Mouse (Mus musculus) lung, embryonic 16.5 days (tissue): ENCODE data around the gene Hcrtr2. TPM values are rescaled to one million over a fixed set of nuclear protein-coding genes. Genes with fewer than 3 reads are reported as not detected.

Source experiments
- ATAC-seq: fragments of 200-750 bp; cut with Nextera tagmentation; 2 replicates; pipeline ENCODE4 v1.8.0; 2017; ENCODE audit warnings: low read depth, mild to moderate bottlenecking, moderate library complexity
- H3K27ac ChIP-seq: fragments of 300-500 bp; sonication (generic); 2 replicates; pipeline ENCODE4 v1.5.1; 2014; ENCODE audit warnings: mild to moderate bottlenecking, control low read depth, low read length
- H3K27me3 ChIP-seq: fragments of 300-500 bp; sonication (generic); 2 replicates; pipeline ENCODE4 v1.6.1; 2014; ENCODE audit warnings: low read depth, low read length, mixed read lengths; ENCODE audit not compliant: control insufficient read depth, insufficient read depth
- H3K36me3 ChIP-seq: fragments of 300-500 bp; sonication (generic); 2 replicates; pipeline ENCODE4 v1.6.1; 2014; ENCODE audit warnings: low read length; ENCODE audit not compliant: control insufficient read depth, insufficient read depth
- H3K4me1 ChIP-seq: fragments of 300-500 bp; sonication (generic); replicated peaks from 2 replicates; pipeline ENCODE4 v1.6.1; 2014; ENCODE audit warnings: low read length, mixed read lengths; ENCODE audit not compliant: control insufficient read depth, insufficient read depth
- H3K4me2 ChIP-seq: fragments of 300-500 bp; sonication (generic); 2 replicates; pipeline ENCODE4 v1.6.1; 2014; ENCODE audit warnings: low read depth, low read length, control low read depth
- H3K4me3 ChIP-seq: fragments of 300-500 bp; sonication (generic); 2 replicates; pipeline ENCODE4 v1.5.1; 2014; ENCODE audit warnings: mild to moderate bottlenecking, low read length, control low read depth
- H3K9ac ChIP-seq: fragments of 300-500 bp; sonication (generic); 2 replicates; pipeline ENCODE4 v1.6.1; 2014; ENCODE audit warnings: low read length, control low read depth
- H3K9me3 ChIP-seq: fragments of 300-500 bp; sonication (generic); 2 replicates; pipeline ENCODE4 v1.6.1; 2016; ENCODE audit warnings: low read length; ENCODE audit not compliant: control insufficient read depth
- WGBS: fragments of 180-500 bp; shearing (Covaris S2); extraction: QIAGEN DNeasy Blood & Tissue Kit; methylation state at CpG from one replicate; pipeline ENCODE4 v1.1.7; 2014; 5-methylcytosine and 5-hydroxymethylcytosine counted together
- polyA plus RNA-seq: library from polyadenylated mRNA; unstranded; fragments of >200 nt; fragmentation: Nextera tagmentation; extraction: Ambion mirVana; gene quantifications from 2 replicates; pipeline ENCODE4 v1.2.1, GENCODE M21; 2015

Gene Hcrtr2
- polyA plus RNA-seq, 1 experiment from 2014 or later: 0.09 TPM

- Histone ChIP-seq H3K4me3 (no peak within 1 kb of the TSS), H3K4me1 (peaks cover 5% of the 10 kb centered on the region), H3K9me3 (no peaks in the 10 kb centered on the region), H3K27me3 (no peaks in the 10 kb centered on the region), H3K27ac (no peak within 1 kb of the TSS), H3K9ac (no peak within 1 kb of the TSS), H3K36me3 (no peaks in the 10 kb centered on the region), H3K4me2 (no peak within 1 kb of the TSS)
- no peak for ATAC-seq
- 92% methylated on average over 2 of the region's 2 CpGs for WGBS
These were observed 110.1 kb downstream of the Hcrtr2 start, which contains the start of gene Gfral for GRCm38 (mm10) chr9:76213557-76213956. TSS of gene Gfral (minus strand) at chr9:76213657.

- 79% methylated on average over 4 of the region's 4 CpGs for WGBS
- H3K4me1 ChIP-seq: no peaks in the 10 kb centered on the region
- ATAC-seq: no peak
These were observed 126.7 kb downstream of the Hcrtr2 start for GRCm38 (mm10) chr9:76196917-76197316.

GRCm38 (mm10) chr9:76179221-76179620, 144.4 kb downstream of the Hcrtr2 start:
- H3K4me2 ChIP-seq: no peak overlapping the region
- no peak overlapping the region for H3K4me3 ChIP-seq
- H3K36me3 ChIP-seq: no peaks in the 10 kb centered on the region
- H3K27me3 ChIP-seq: no peaks in the 10 kb centered on the region
- H3K9me3 ChIP-seq: no peaks in the 10 kb centered on the region
- no peak overlapping the region for H3K9ac ChIP-seq
- H3K4me1 ChIP-seq: no peaks in the 10 kb centered on the region
- no peak for ATAC-seq
- no peak overlapping the region for H3K27ac ChIP-seq

More at GRCm38 (mm10) chr9:76196917-76197316, 126.7 kb downstream of the Hcrtr2 start:
- H3K4me3 ChIP-seq: no peak overlapping the region
- H3K36me3 ChIP-seq: no peaks in the 10 kb centered on the region
- H3K27ac ChIP-seq: no peak overlapping the region
- H3K9ac ChIP-seq: no peak overlapping the region
- no peak overlapping the region for H3K4me2 ChIP-seq
- no peaks in the 10 kb centered on the region for H3K9me3 ChIP-seq
- no peaks in the 10 kb centered on the region for H3K27me3 ChIP-seq

Other genes with a start within 250 kb of the Hcrtr2 start
- not detected in 2 replicates for gene Gfral, start 110.2 kb downstream of the Hcrtr2 start, polyA plus RNA-seq
- 3.5 and 4.6 TPM in 2 replicates for gene Fam83b, start 243.3 kb upstream of the Hcrtr2 start, polyA plus RNA-seq